In genomic region chr14:62584637-62585036, GRCm38 (mm10) we compare ENCODE assay signal across 20 mouse cellular contexts. TPM values are rescaled to one million over a fixed set of nuclear protein-coding genes. Genes with fewer than 3 reads are reported as not detected.
A peak's percentile ranks its signal among the peaks of the same experiment; 100 is the strongest.
DNase-seq lines count a peak whose midpoint lies in the region; ATAC-seq lines count a peak whose summit lies in the region.
"Had no signal": no experiment of that assay in that cellular context is flagged by ENCODE, and none has a peak within 500 bp of the region (broad histone marks: within the 10 kb centered on the region; RNA-seq: fewer than 3 reads in every experiment).

No protein-coding gene starts in this region.

- H3K27ac ChIP-seq in neural tube, embryonic 11.5 days (ENCODE audit: low read depth, low read length): 0 out of 2 replicates have a peak overlapping the region, but pooled peaks have one; percentile 11
- peak overlapping the region; percentile 73 for H3K27ac ChIP-seq in hindbrain, embryonic 12.5 days
- peak overlapping the region; percentile 72 for H3K27ac ChIP-seq in midbrain, embryonic 14.5 days (replicated peaks; ENCODE audit: low read depth, low read length)
- H3K27ac ChIP-seq: embryonic facial prominence, embryonic 13.5 days; heart, embryonic 13.5 days; kidney, postnatal 0 days; limb, embryonic 10.5 days; liver, embryonic 13.5 days; stomach, postnatal 0 days had no signal

- H3K9me3 ChIP-seq in neural tube, embryonic 11.5 days (ENCODE audit: control insufficient read depth, low read length): no peaks in the 10 kb centered on the region
- H3K9me3 ChIP-seq in hindbrain, embryonic 12.5 days (replicated peaks): no peaks in the 10 kb centered on the region
- no peaks in the 10 kb centered on the region for H3K9me3 ChIP-seq in midbrain, embryonic 14.5 days (ENCODE audit: control insufficient read depth, low read length)
- H3K9me3 ChIP-seq: embryonic facial prominence, embryonic 13.5 days; heart, embryonic 13.5 days; limb, embryonic 10.5 days; liver, embryonic 13.5 days had no signal

- H3K4me3 ChIP-seq in neural tube, embryonic 11.5 days (ENCODE audit: low read depth, low read length): no peak overlapping the region
- no peak overlapping the region for H3K4me3 ChIP-seq in hindbrain, embryonic 12.5 days
- H3K4me3 ChIP-seq in midbrain, embryonic 14.5 days (replicated peaks; ENCODE audit: low read depth, low read length): no peak overlapping the region
- H3K4me3 ChIP-seq: embryonic facial prominence, embryonic 13.5 days; heart, embryonic 13.5 days; limb, embryonic 10.5 days; liver, embryonic 13.5 days had no signal

- no peaks in the 10 kb centered on the region for H3K27me3 ChIP-seq in neural tube, embryonic 11.5 days (ENCODE audit: control insufficient read depth, insufficient read depth, low read length)
- no peaks in the 10 kb centered on the region for H3K27me3 ChIP-seq in hindbrain, embryonic 12.5 days
- H3K27me3 ChIP-seq in midbrain, embryonic 14.5 days (ENCODE audit: control insufficient read depth, insufficient read depth, low read length): no peaks in the 10 kb centered on the region
- H3K27me3 ChIP-seq: liver, embryonic 13.5 days had no signal

- H3K4me2 ChIP-seq in neural tube, embryonic 11.5 days (ENCODE audit: low read depth): no peak overlapping the region
- H3K4me2 ChIP-seq in hindbrain, embryonic 12.5 days (replicated peaks): no peak overlapping the region
- no peak overlapping the region for H3K4me2 ChIP-seq in midbrain, embryonic 14.5 days (ENCODE audit: low read length)
- H3K4me2 ChIP-seq: embryonic facial prominence, embryonic 13.5 days; heart, embryonic 13.5 days; liver, embryonic 13.5 days had no signal

- ATAC-seq in neural tube, embryonic 11.5 days (ENCODE audit: insufficient read depth, low FRiP score, low TSS enrichment): no peak
- no peak for ATAC-seq in hindbrain, embryonic 12.5 days (ENCODE audit: low FRiP score)
- ATAC-seq in midbrain, embryonic 14.5 days (ENCODE audit: low FRiP score, low TSS enrichment): no peak
- no peak for ATAC-seq in megakaryocyte-erythroid progenitor cell, adult 5-6 weeks (replicated peaks; ENCODE audit: low FRiP score, low TSS enrichment, poor library complexity, severe bottlenecking)

- no peaks in the 10 kb centered on the region for H3K36me3 ChIP-seq in neural tube, embryonic 11.5 days (ENCODE audit: control insufficient read depth, insufficient read depth, low read length)
- no peaks in the 10 kb centered on the region for H3K36me3 ChIP-seq in hindbrain, embryonic 12.5 days
- H3K36me3 ChIP-seq in midbrain, embryonic 14.5 days (ENCODE audit: control insufficient read depth, insufficient read depth, low read length): 0 out of 2 replicates have a peak, but pooled peaks cover 6% of the 10 kb centered on the region
- H3K36me3 ChIP-seq: embryonic facial prominence, embryonic 13.5 days; heart, embryonic 13.5 days; limb, embryonic 10.5 days; liver, embryonic 13.5 days had no signal

- peaks cover 8% of the 10 kb centered on the region; the same call in 1 of the 2 replicates for H3K4me1 ChIP-seq in neural tube, embryonic 11.5 days (ENCODE audit: control insufficient read depth, insufficient read depth, low read length)
- peaks cover 41% of the 10 kb centered on the region for H3K4me1 ChIP-seq in hindbrain, embryonic 12.5 days
- H3K4me1 ChIP-seq in midbrain, embryonic 14.5 days (ENCODE audit: control insufficient read depth, insufficient read depth, low read length): peaks cover 27% of the 10 kb centered on the region
- H3K4me1 ChIP-seq: heart, embryonic 13.5 days; liver, embryonic 13.5 days had no signal

- no peak overlapping the region for H3K9ac ChIP-seq in neural tube, embryonic 11.5 days (ENCODE audit: low read length)
- 0 out of 2 replicates have a peak overlapping the region, but pooled peaks have one; percentile 23 for H3K9ac ChIP-seq in hindbrain, embryonic 12.5 days
- 0 out of 2 replicates have a peak overlapping the region, but pooled peaks have one; percentile 14 for H3K9ac ChIP-seq in midbrain, embryonic 14.5 days (replicated peaks; ENCODE audit: low read length)
- H3K9ac ChIP-seq: embryonic facial prominence, embryonic 13.5 days; heart, embryonic 13.5 days; liver, embryonic 13.5 days had no signal

- no peak for DNase-seq in neural tube, embryonic 11.5 days (ENCODE audit: low spot score)
- DNase-seq in neural tube, embryonic 10.5 days (ENCODE audit: extremely low spot score, low spot score): no peak
- no peak for DNase-seq in midbrain, embryonic 14.5 days
- DNase-seq in gastrocnemius, adult 18-20 months (ENCODE audit: low spot score): no peak
- no peak for DNase-seq in left cerebral cortex, adult 11 months (ENCODE audit: low spot score)
- no peak for DNase-seq in adrenal gland, postnatal 25 days
- DNase-seq: adrenal gland, adult 2 months; cerebellum, postnatal 14 days; gastrocnemius, postnatal 36 days; liver, embryonic 13.5 days; lung, postnatal 10 days had no signal

RNA-seq across cellular contexts. Expression of gene Gm4131, which starts 17.9 kb away (rescaled TPM):
- polyA plus RNA-seq in neural tube, embryonic 11.5 days (2014; fragmentation: Nextera tagmentation; extraction: Ambion mirVana): not detected in 2 replicates
- 0.27 TPM in 1 of 2 replicates, not detected in the other for polyA plus RNA-seq in hindbrain, embryonic 12.5 days (2016; fragmentation: Nextera tagmentation; extraction: Ambion mirVana)
- polyA plus RNA-seq in midbrain, embryonic 14.5 days (2014; fragmentation: Nextera tagmentation; extraction: Ambion mirVana): not detected in 2 replicates
- not detected for total RNA-seq in gastrocnemius, adult 18-20 months (2021)
- not detected in 2 replicates for total RNA-seq in megakaryocyte-erythroid progenitor cell, adult 5-6 weeks (2014; fragmentation: Nextera tagmentation)
- total RNA-seq in megakaryocyte-erythroid progenitor cell, adult 5-6 weeks (2017): not detected in 2 replicates
- total RNA-seq in adrenal gland, postnatal 25 days (2021): not detected in 2 replicates
- total RNA-seq: adrenal gland, adult 2 months; ES-E14; gastrocnemius, postnatal 36 days had no signal
- polyA plus RNA-seq: adrenal gland, adult 2 months; C2C12; embryonic facial prominence, embryonic 13.5 days; heart, embryonic 13.5 days; limb, embryonic 10.5 days; liver, embryonic 13.5 days; stomach, postnatal 0 days had no signal

RNA-seq across cellular contexts. Expression of gene Fam124a, which starts 29.1 kb away (rescaled TPM):
- 4.5 and 4.6 TPM in 2 replicates for polyA plus RNA-seq in neural tube, embryonic 11.5 days (2014; fragmentation: Nextera tagmentation; extraction: Ambion mirVana)
- polyA plus RNA-seq in hindbrain, embryonic 12.5 days (2016; fragmentation: Nextera tagmentation; extraction: Ambion mirVana): 11.8 and 12.4 TPM in 2 replicates
- polyA plus RNA-seq in midbrain, embryonic 14.5 days (2014; fragmentation: Nextera tagmentation; extraction: Ambion mirVana): 20.9 and 30.3 TPM in 2 replicates
- 1 to 10 TPM; 2.2 to 2.9 TPM for total RNA-seq in gastrocnemius, adult 18-20 months (2021)
- total RNA-seq in megakaryocyte-erythroid progenitor cell, adult 5-6 weeks (2014; fragmentation: Nextera tagmentation): 0.15 TPM in 1 of 2 replicates, not detected in the other
- total RNA-seq in megakaryocyte-erythroid progenitor cell, adult 5-6 weeks (2017): 0.23 TPM in 1 of 2 replicates, not detected in the other
- 1.0 and 1.5 TPM in 2 replicates for total RNA-seq in adrenal gland, postnatal 25 days (2021)

Comparison
In these comparisons a context has a peak if more than half of its experiments do, and no peak if none do; other contexts are left out.
1. H3K27ac ChIP-seq: peak in every context shown above with its lines; median percentile 73 in hindbrain, embryonic 12.5 days; 72 in midbrain, embryonic 14.5 days; 11 in neural tube, embryonic 11.5 days.